Mouse (Mus musculus) liver, embryonic 16.5 days (tissue): ENCODE data around the gene Map3k3. TPM values are rescaled to one million over a fixed set of nuclear protein-coding genes. Genes with fewer than 3 reads are reported as not detected.
"Not testable (repeated sequence)": the region's sequence is repeated elsewhere in the genome, so short reads cannot be mapped to it uniquely, and the experiment has no call there.

Source experiments
- ATAC-seq: fragments of 200-750 bp; cut with Nextera tagmentation; 2 replicates; pipeline ENCODE4 v1.8.0; 2017; ENCODE audit warnings: low read depth, mild to moderate bottlenecking, moderate number of reproducible peaks, moderate library complexity
- H3K27ac ChIP-seq: fragments of 300-500 bp; sonication (generic); 2 replicates; pipeline ENCODE4 v1.5.1; 2014; ENCODE audit warnings: mild to moderate bottlenecking, low read length
- H3K27me3 ChIP-seq: fragments of 300-500 bp; sonication (generic); 2 replicates; pipeline ENCODE4 v1.6.1; 2014; ENCODE audit warnings: low read depth, low read length, mixed read lengths; ENCODE audit not compliant: control insufficient read depth, insufficient read depth
- H3K36me3 ChIP-seq: fragments of 300-500 bp; sonication (generic); 2 replicates; pipeline ENCODE4 v1.6.1; 2014; ENCODE audit warnings: mild to moderate bottlenecking; ENCODE audit not compliant: control insufficient read depth, insufficient read depth
- H3K4me1 ChIP-seq: fragments of 300-500 bp; sonication (generic); 2 replicates; pipeline ENCODE4 v1.6.1; 2014; ENCODE audit warnings: low read depth, low read length, mixed read lengths; ENCODE audit not compliant: control insufficient read depth
- H3K4me2 ChIP-seq: fragments of 300-500 bp; sonication (generic); 2 replicates; pipeline ENCODE4 v1.6.1; 2014; ENCODE audit warnings: low read depth, low read length, mixed read lengths
- H3K4me3 ChIP-seq: fragments of 300-500 bp; sonication (generic); 2 replicates; pipeline ENCODE4 v1.5.1; 2014; ENCODE audit warnings: low read depth, mild to moderate bottlenecking, low read length
- H3K9ac ChIP-seq: fragments of 300-500 bp; sonication (generic); 2 replicates; pipeline ENCODE4 v1.6.1; 2014; ENCODE audit warnings: low read depth, low read length
- H3K9me3 ChIP-seq: fragments of 300-500 bp; sonication (generic); replicated peaks from 2 replicates; pipeline ENCODE4 v1.6.1; 2016; ENCODE audit warnings: low read length; ENCODE audit not compliant: control insufficient read depth
- WGBS: fragments of 180-500 bp; shearing (Covaris S2); extraction: QIAGEN DNeasy Blood & Tissue Kit; methylation state at CpG from one replicate; pipeline ENCODE4 v1.1.7; 2014; ENCODE audit not compliant: insufficient replicate concordance; 5-methylcytosine and 5-hydroxymethylcytosine counted together
- polyA plus RNA-seq: library from polyadenylated mRNA; unstranded; fragments of >200 nt; fragmentation: Nextera tagmentation; extraction: Ambion mirVana; gene quantifications from 2 replicates; pipeline ENCODE4 v1.2.1, GENCODE M21; 2015

The Map3k3 gene
- polyA plus RNA-seq, 1 experiment from 2014 or later: 3.6 TPM

DNA sequence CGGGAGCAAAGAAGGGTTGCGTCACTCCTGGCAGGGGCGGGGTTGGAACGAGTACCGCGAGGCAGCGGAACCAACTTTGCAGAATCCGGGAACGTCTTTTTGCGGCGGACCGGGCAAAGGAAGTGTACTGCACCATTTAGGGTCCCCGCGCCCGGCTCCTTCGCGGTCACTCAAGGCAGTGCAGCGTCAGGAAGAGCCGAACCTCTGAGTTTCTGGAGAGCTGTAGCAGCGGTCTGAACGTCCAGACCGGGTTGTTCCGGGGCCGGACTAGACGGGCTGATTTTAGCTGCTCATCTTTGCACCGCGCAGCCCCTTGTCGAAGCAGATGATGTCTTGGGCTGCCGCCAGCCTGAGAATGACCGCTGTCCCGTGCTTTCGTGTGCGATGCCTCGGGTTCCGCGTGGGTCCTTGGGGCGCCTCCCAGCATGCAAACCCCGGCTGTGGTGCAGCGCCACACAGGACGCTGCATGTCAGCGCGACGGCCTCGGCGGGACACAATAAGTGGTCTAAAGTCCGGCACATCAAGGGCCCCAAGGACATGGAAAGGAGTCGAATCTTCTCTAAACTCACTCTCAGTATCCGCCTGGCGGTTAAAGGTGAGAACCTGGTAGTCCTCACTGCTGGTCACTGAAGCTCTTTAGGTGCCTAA is 18.4 kb upstream of the Map3k3 start, which contains the start of gene Taco1:
Taco1 (plus strand) TSS at position 139 of the 649 bp plus-strand sequence.
- under 1% methylated on average over 49 of the region's 49 CpGs for WGBS
- peak within 1 kb of the TSS; percentile 80 for H3K4me3 ChIP-seq
- H3K4me2 ChIP-seq: peak within 1 kb of the TSS; percentile 92
- H3K9ac ChIP-seq: peak within 1 kb of the TSS; percentile 85
- H3K27ac ChIP-seq: peak within 1 kb of the TSS; percentile 83
- peaks cover 16% of the 10 kb centered on the region for H3K4me1 ChIP-seq
- H3K27me3 ChIP-seq: no peaks in the 10 kb centered on the region
- no peaks in the 10 kb centered on the region for H3K9me3 ChIP-seq
- no peaks in the 10 kb centered on the region; the same call in 1 of the 2 replicates for H3K36me3 ChIP-seq
- peak; percentile 98 for ATAC-seq

DNA sequence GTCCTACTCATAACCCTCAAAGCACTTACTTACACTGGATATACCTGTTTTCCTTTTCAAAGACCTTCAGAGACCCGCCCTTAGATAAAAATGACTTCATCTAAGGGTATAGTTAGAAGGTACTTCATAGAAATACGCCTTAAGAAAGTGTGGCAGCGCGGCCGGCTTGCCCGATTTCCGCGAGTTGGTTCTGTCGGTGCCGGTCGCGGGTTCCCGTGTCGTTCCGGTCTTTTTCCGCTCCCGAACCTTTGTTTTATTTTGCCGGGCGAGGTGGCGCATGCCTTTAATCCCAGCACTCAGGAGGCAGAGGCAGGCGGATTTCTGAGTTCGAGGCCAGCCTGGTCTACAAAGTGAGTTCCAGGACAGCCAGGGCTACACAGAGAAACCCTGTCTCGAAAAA is 17.8 kb upstream of the Map3k3 start:
- 8% methylated on average over 23 of the region's 23 CpGs for WGBS
- peak overlapping the region; percentile 92 for H3K4me2 ChIP-seq
- H3K36me3 ChIP-seq, H3K9me3 ChIP-seq, H3K27me3 ChIP-seq, ATAC-seq: not testable (repeated sequence)
- H3K4me3 ChIP-seq: peak overlapping the region; percentile 80
- H3K4me1 ChIP-seq: peaks cover 16% of the 10 kb centered on the region
- H3K9ac ChIP-seq: peak overlapping the region; percentile 85
- H3K27ac ChIP-seq: peak overlapping the region; percentile 83

DNA sequence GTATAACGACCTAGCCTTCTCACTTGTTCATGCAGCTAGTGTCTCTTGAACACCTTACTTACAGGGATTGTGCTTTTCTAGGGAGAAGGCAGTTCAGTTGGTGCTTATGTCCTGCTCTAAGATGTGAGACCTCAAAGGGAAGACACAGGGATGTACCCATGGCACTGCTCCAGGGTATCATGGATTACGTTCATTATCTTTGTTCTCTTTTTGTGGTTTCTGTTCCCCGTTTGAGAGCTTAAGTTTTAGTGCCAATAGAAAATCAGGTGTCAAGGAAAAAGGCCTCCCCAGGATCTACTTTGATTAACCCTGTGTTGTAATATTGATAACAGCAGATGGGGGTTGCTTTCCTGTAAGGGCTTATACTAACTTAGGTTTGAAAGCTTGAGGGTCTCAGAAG is 10.6 kb upstream of the Map3k3 start:
- Histone ChIP-seq H3K4me3 (no peak overlapping the region), H3K9me3 (no peaks in the 10 kb centered on the region), H3K9ac (no peak overlapping the region), H3K27me3 (no peaks in the 10 kb centered on the region), H3K4me1 (no peaks in the 10 kb centered on the region), H3K4me2 (no peak overlapping the region), H3K27ac (no peak overlapping the region), H3K36me3 (peaks cover 6% of the 10 kb centered on the region)
- ATAC-seq: no peak
- 49% methylated on average over 3 of the region's 3 CpGs for WGBS

DNA sequence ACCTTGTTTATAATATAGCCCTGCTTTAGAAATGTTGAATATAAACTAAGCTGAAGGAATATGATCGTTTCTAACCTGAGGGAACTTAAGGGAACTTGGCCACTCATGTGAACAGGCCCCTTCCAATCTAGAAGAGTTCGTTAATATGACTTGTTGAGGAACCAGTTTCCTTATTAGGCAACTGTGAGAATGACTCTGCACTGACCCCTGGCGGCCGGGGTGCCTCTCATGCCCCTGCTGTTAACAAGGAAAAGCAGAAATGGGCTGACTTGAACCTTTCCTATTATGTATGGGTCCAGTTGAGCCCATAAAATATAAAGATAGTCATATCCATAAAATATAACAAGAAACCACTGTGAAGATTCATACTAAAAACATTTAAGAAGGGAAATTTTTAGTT is 8.1 kb upstream of the Map3k3 start:
- H3K4me2 ChIP-seq: no peak overlapping the region
- H3K4me3 ChIP-seq: no peak overlapping the region
- H3K9me3 ChIP-seq: no peaks in the 10 kb centered on the region
- H3K27ac ChIP-seq: no peak overlapping the region
- WGBS: under 1% methylated on average over 4 of the region's 4 CpGs
- no peaks in the 10 kb centered on the region for H3K27me3 ChIP-seq
- H3K9ac ChIP-seq: no peak overlapping the region
- no peaks in the 10 kb centered on the region for H3K4me1 ChIP-seq
- ATAC-seq: peak; percentile 50
- H3K36me3 ChIP-seq: peaks cover 6% of the 10 kb centered on the region

DNA sequence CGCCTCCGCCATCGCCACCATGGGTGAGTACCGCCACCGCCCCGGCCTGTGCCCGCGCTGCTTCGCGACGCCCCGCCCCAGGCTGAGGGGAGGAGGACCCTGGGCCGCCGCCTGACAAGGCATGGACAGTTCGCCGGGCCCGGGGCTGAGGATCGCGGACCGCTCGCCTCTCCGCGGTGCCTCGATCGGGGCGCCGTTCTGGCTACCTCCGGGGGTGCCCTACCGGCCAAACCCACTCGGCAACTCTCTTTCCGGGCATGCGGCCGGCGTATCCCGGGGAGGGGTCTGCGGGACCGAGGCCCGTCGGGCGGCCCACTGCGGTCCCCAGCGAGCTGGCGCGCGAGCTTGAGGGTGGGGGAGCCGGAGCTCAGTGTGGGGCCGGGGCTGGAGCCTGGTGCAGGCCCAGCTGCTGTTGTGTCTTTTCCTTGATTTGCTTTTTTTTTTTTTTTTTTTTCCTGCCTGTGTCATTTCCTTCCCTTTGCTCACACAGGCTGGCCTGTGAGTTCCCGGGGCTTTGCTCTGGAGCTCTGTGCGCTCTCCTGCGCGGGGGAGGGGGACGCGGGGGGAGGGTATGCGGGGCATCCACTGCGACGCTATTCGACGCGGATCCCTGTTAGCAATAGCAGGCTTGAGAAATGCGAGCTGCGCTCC is 623 bp downstream of the Map3k3 start:
- Histone ChIP-seq H3K4me1 (peaks cover 7% of the 10 kb centered on the region), H3K36me3 (no peaks in the 10 kb centered on the region), H3K27me3 (peaks cover 13% of the 10 kb centered on the region), H3K27ac (peak overlapping the region; percentile 92), H3K9ac (peak overlapping the region; percentile 80), H3K9me3 (no peaks in the 10 kb centered on the region), H3K4me3 (peak overlapping the region; percentile 87), H3K4me2 (peak overlapping the region; percentile 92)
- WGBS: under 1% methylated on average over 58 of the region's 61 CpGs
- peak; percentile 52 for ATAC-seq

DNA sequence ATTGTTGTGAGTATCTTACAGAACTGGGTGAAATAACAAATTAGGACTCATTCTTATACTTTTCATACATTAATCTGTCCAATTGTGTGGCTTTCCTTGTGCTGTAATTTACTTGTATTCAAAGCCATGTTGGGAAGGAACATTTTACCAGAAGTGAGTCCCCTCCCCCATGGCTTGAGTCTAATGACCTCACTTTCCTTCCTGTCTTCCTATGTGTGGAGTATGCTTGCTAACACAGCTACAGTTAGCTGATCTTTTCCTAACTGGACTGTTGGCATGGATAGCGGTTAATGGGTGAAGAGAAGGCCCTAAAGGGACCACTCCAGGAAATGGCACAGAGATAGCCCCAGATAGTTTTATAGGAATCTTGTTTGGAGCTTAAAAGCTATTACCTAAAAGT is 13.8 kb downstream of the Map3k3 start:
- Histone ChIP-seq H3K27ac (peak overlapping the region; percentile 41; the same call in 1 of the 2 replicates), H3K36me3 (no peaks in the 10 kb centered on the region), H3K27me3 (no peaks in the 10 kb centered on the region), H3K4me1 (no peaks in the 10 kb centered on the region), H3K4me2 (no peak overlapping the region), H3K9ac (no peak overlapping the region), H3K9me3 (no peaks in the 10 kb centered on the region), H3K4me3 (no peak overlapping the region)
- ATAC-seq: 0 out of 2 replicates have a peak, but pooled peaks have one; percentile 32
- 32% methylated on average over 1 of the region's 1 CpGs for WGBS

DNA sequence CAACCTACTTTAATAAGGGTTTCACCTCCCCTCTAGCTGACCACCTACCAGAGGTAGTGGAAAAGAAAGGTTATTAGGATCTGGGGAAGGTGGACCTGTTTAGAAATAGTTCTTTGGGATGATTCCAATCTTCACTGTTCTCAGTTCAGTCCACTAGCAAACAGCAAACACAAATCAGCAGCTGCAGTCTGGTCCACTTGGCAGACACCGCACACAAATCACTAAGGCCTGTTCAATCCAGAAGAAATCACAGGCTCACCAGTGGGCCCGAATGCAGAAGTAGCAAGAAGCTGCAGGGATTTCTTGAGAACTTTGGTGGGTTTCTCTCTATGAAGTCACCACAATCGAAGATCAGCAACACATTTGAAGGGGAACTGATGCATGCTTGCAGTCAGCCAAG is 18.5 kb downstream of the Map3k3 start:
- Histone ChIP-seq H3K4me3 (no peak overlapping the region), H3K36me3 (no peaks in the 10 kb centered on the region), H3K27ac (no peak overlapping the region), H3K9ac (no peak overlapping the region), H3K4me1 (no peaks in the 10 kb centered on the region), H3K27me3 (no peaks in the 10 kb centered on the region), H3K4me2 (no peak overlapping the region), H3K9me3 (no peaks in the 10 kb centered on the region)
- no peak for ATAC-seq
- WGBS: 53% methylated on average over 3 of the region's 3 CpGs

DNA sequence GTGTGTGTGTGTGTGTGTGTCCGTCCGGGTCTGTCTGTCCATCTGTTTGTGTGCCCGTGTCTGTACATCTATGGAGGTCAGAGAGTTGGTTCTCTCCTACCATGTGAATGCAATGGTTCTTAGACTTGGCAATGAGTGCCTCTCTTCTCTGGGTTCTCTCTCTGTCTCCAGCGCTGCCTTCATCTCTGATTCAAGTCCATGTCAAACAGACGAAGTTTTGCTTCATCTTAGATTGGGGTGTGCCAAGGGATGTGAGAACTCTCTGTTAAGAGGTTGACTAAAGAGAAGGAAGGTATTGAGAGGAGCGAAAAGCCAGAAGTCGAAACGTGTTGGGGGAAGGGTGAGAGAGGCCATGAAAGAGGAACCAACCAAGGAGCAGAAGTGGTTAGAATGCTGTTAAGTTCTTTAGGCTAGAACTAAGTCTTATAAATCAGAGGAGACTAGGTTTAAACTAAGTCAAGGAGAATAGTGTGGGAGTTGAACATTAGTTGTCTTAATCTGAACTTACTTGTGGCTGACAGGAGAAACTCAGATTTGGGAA is 21.7 kb downstream of the Map3k3 start:
- Histone ChIP-seq H3K9me3 (no peaks in the 10 kb centered on the region), H3K4me2 (no peak overlapping the region), H3K4me3 (no peak overlapping the region), H3K27ac (no peak overlapping the region), H3K4me1 (no peaks in the 10 kb centered on the region), H3K27me3 (no peaks in the 10 kb centered on the region), H3K9ac (no peak overlapping the region), H3K36me3 (no peaks in the 10 kb centered on the region)
- WGBS: 24% methylated on average over 8 of the region's 8 CpGs
- ATAC-seq: no peak

DNA sequence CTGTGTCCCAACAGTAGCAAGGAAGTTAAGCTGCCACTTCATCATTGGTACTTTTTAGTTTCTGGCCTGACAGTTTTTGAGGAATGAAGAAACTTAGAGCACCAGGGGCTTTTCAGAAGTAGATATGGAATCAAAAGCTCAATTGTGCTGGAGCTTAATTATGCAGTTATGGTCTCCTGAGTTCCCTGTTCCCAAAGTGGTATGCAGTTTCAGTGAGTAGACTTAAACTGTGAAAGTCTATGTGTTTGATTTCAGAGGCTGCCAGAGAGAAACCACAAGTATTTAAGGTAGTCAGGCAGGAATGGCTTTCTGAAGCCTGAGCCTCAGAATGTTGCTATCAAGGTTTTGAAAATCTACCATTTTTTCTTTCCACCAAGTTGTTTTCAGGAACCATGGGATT is 27.3 kb downstream of the Map3k3 start:
- no peak overlapping the region for H3K4me3 ChIP-seq
- peaks cover 4% of the 10 kb centered on the region for H3K36me3 ChIP-seq
- H3K4me1 ChIP-seq: no peaks in the 10 kb centered on the region
- no peak overlapping the region for H3K4me2 ChIP-seq
- no peak overlapping the region for H3K9ac ChIP-seq
- ATAC-seq: no peak
- H3K27me3 ChIP-seq: no peaks in the 10 kb centered on the region
- no peak overlapping the region for H3K27ac ChIP-seq
- H3K9me3 ChIP-seq: no peaks in the 10 kb centered on the region
